Mouse (Mus musculus): ENCODE data around the gene Prx. TPM values are rescaled to one million over a fixed set of nuclear protein-coding genes. Genes with fewer than 3 reads are reported as not detected.

Prx gene
- under 1 TPM; 0.32 to 0.44 TPM for polyA plus RNA-seq (2017; shearing (Covaris generic))

DNA sequence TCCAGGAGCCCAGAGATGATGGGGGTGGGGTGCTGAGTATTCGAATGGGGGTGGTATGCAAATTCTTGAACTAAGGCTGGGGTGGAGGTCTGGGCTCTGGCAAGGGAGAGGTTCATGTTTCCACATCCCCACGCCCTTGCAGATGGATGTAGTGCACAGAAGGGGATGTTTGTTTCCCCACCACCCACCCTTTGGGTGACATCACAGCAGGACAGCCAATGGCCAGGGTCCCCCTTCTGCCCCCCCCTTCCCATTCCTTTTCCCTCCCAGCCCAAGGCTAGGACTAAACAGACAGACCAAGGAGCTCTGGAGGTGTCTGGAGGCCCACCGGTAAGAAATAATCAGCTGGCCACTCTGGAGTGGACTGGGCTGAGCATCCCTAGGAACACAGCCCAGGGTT, at the start of gene Prx:
Prx (plus strand) TSS at position 289 of the 400 bp plus-strand sequence.

DNA sequence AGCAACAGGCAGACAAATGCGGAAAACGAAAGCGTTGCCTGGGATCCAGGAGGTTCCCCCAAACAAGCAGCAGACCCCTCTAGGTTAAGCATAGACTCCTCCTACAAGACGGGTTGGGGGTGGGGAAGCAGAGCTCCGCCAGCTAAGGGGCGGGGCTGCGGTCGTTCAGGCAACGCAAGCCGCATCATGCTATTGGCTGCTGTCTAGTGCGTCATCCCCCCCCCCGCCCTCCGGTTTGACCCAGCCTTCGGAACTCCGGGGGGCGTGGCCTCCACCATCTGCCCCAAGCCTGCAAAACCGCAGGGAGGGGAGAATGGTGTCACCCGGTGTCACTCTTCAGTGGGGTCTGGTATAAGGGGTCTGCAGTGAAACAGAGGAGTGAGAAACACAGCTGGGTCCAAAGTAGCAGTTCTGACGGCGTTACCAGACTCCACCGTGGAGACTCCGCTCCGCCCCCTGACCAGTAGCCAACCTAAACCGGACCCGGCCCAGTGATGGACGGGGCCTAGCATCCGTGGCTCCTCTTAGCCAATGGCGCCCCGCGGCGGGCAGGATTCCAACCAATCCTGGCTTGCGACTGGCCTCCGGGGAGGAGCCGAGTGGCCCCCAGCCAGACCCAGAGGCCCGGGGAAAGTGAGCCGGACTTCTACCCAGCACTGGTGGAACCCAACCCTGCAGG, 25.8 kb upstream of the Prx start, which contains the start of gene Sertad3:
Sertad3 (plus strand) TSS at position 613 of the 679 bp plus-strand sequence.

DNA sequence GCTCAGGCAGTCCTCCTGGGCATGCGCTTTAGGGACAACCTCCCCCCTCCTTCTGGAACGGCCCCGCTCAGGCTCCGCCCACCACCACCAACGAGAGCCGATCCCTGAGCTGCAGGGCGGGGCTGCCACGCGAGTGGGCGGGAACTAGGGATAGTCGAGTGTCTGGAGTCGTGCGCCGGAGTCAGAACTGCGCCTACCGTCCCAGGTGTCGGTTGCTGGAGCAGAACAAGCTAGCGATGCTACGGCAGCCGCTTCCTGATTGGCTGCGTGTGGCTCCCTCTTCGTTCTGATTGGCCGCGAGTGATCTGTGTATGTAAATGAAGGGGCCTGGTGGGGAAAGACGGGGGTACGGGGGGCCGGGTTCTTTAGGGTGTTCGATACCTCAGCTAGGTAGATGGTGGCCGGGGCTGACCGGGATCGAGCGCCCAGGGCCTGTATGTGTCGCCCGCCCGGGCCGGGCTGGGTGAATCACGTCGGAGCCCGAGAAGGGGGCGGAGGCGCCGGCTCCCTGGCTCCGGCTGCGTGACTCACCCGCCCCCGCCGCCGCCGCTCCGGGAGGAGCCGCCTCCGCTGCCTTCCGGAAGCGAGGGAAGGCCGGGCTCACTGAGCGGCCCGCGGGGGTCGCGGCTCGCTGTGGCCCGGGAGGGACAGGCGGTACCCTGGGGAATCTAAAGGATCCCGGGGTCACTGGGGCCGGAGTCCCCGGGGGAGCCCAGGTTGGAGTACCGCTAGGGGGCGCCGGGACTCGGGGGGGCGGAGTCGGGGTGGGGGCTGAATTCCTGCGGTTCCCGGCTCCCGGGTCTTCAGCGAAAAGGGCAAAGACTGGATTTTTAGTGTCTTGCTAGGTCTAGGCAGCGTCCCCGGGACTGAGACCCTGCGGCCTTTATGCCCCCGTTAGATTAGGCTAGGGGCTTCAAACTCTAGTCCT, 12.1 kb upstream of the Prx start, which contains the start of gene Sertad1:
Sertad1 (plus strand) TSS at position 141 of the 928 bp plus-strand sequence.

DNA sequence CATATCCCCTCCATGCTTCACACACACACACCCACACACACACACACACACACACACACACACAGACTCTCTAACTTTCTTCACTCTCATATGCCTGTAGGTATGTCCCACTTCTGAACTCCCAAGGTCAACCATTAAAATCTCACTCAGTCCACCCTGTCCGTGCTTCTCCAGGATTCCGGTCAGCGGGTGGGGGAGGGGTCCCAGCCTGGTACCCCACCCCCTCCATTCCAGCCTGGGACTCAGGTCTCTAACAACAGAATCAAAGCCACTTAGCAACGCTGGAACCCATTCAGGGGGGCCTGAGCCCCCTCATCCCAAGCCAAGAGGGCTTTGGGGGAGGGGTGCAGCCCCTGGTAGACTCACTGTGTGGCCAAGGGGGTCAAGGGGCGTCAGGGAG, 23.8 kb downstream of the Prx start, which contains the start of gene Hipk4:
Hipk4 (plus strand) TSS at position 301 of the 400 bp plus-strand sequence.

DNA sequence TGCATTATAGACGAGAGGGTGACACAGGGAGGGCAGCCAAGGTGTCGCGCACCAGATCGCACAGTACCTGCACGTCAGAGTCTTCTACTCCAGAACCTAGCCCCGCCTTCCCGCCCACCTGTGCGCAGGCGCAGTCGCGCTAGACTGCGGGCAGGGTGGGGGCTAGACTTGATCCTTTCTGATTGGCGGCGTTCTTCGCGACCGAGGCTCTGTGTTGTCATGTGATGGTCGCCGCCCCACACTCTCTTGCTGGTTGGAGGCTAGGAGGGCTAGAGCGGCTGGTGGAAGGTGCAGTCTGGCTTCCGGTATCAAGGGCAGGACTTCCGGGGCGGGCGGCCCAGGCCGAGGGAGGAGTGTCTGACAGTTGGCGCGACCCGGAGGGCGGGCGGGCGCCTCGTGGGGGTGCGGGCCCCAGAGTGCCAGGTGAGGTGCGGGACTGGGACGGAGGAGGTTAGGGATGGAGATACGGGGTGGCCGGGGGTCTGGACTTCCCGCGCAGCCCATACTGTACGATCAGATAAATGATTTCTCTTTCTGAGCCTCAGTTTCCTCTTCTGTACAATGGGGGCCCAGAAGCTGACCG, 53.9 kb downstream of the Prx start, which contains the start of the genes Pld3 and 2310022A10Rik:
Pld3 (minus strand) TSS at position 288 of the 583 bp plus-strand sequence.
2310022A10Rik (plus strand) TSS at position 303 of the 583 bp plus-strand sequence.

Other genes starting within 250 kb of the Prx start
- 1 to 10 TPM; 1.9 to 2.7 TPM for gene Numbl, start 240.9 kb upstream of the Prx start, polyA plus RNA-seq (2017; shearing (Covaris generic))
- 1 to 10 TPM in 1 of 2 experiments, not detected in 1; 1.2 TPM for gene Ltbp4, start 161.6 kb upstream of the Prx start, polyA plus RNA-seq (2017; shearing (Covaris generic))
- 10 to 100 TPM; 71.7 to 97.3 TPM for gene Shkbp1, start 143.3 kb upstream of the Prx start, polyA plus RNA-seq (2017; shearing (Covaris generic))
- not detected for gene Gm20479, start 141.9 kb upstream of the Prx start, polyA plus RNA-seq (2017; shearing (Covaris generic))
- gene Sptbn4, start 51.6 kb upstream of the Prx start, polyA plus RNA-seq (2017; shearing (Covaris generic)): under 1 TPM; 0.44 to 0.60 TPM
- 10 to 100 TPM; 11.3 to 27.9 TPM for gene Blvrb, start 51.3 kb upstream of the Prx start, polyA plus RNA-seq (2017; shearing (Covaris generic))
- 10 to 100 TPM; 51.0 to 51.6 TPM for gene Sertad3, start 25.6 kb upstream of the Prx start, polyA plus RNA-seq (2017; shearing (Covaris generic))
- gene Sertad1, start 12.4 kb upstream of the Prx start, polyA plus RNA-seq (2017; shearing (Covaris generic)): 10 to 100 TPM; 45.9 to 62.2 TPM
- gene Hipk4, start 23.9 kb downstream of the Prx start, polyA plus RNA-seq (2017; shearing (Covaris generic)): under 1 TPM; 0.14 to 0.20 TPM
- 100 to 1,000 TPM; 116 to 248 TPM for gene Pld3, start 53.9 kb downstream of the Prx start, polyA plus RNA-seq (2017; shearing (Covaris generic))
- gene 2310022A10Rik, start 53.9 kb downstream of the Prx start, polyA plus RNA-seq (2017; shearing (Covaris generic)): 10 to 100 TPM; 23.2 to 23.7 TPM
- gene Akt2, start 92.2 kb downstream of the Prx start, polyA plus RNA-seq (2017; shearing (Covaris generic)): 10 to 100 TPM; 63.3 to 82.1 TPM
- gene Ttc9b, start 154.6 kb downstream of the Prx start, polyA plus RNA-seq (2017; shearing (Covaris generic)): not detected
- gene Map3k10, start 175.3 kb downstream of the Prx start, polyA plus RNA-seq (2017; shearing (Covaris generic)): 10 to 100 TPM; 13.9 to 19.1 TPM
- 1 to 10 TPM in 1 of 2 experiments, under 1 TPM in 1; 0.95 to 7.4 TPM for gene Zfp607b, start 190.0 kb downstream of the Prx start, polyA plus RNA-seq (2017; shearing (Covaris generic))
- gene Zfp60, start 232.1 kb downstream of the Prx start, polyA plus RNA-seq (2017; shearing (Covaris generic)): 10 to 100 TPM in 1 of 2 experiments, 1 to 10 TPM in 1; 9.8 to 13.4 TPM